In the genomic region with DNA sequence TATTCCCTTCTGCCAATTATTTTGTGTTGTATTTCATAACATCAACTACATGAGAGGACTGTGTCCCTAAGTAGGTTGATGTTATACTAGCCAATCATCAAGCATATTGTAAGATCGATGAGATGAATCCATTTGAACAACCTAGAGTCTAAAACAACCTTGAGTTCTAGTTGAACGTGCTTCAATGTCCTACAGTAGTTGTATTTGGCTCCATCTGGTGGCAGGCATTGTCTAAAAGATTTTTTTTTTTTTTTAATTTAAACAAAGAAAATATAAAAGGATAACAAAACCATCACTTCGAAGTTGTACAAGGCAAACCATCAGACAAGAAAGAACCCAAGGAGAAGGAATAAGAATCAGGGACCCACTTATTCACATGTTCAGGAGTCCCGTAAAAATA, we compare ENCODE assay signal across 10 mouse cellular contexts.
A peak's percentile ranks its signal among the peaks of the same experiment; 100 is the strongest.
DNase-seq lines count a peak whose midpoint lies in the region; ATAC-seq and TF ChIP-seq lines count a peak whose summit lies in the region.
"Had no signal": no experiment of that assay in that cellular context is flagged by ENCODE, and none has a peak within 500 bp of the region (broad histone marks: within the 10 kb centered on the region; RNA-seq: fewer than 3 reads in every experiment).

No protein-coding gene starts in this region.

- no peak overlapping the region for H3K4me2 ChIP-seq in kidney, embryonic 15.5 days
- H3K4me2 ChIP-seq in lung, postnatal 0 days (replicated peaks; ENCODE audit: low read depth, low read length): no peak overlapping the region
- H3K4me2 ChIP-seq: forebrain, embryonic 12.5 days; heart, embryonic 11.5 days had no signal

- no peak overlapping the region for H3K9ac ChIP-seq in kidney, embryonic 15.5 days
- no peak overlapping the region for H3K9ac ChIP-seq in lung, postnatal 0 days (replicated peaks; ENCODE audit: low read depth)
- H3K9ac ChIP-seq: forebrain, embryonic 12.5 days had no signal

- TF ChIP-seq EP300 in lung, postnatal 0 days (IDR thresholded peaks at IDR 0.05): no peak

- no peak for TF ChIP-seq POLR2A in kidney, adult 2 months (IDR thresholded peaks at IDR 0.05; ENCODE audit: low read depth, low read length)

- H3K4me1 ChIP-seq in kidney, adult 2 months (ENCODE audit: control insufficient read depth, insufficient read depth, low read length): no peaks in the 10 kb centered on the region
- no peaks in the 10 kb centered on the region for H3K4me1 ChIP-seq in kidney, embryonic 15.5 days
- H3K4me1 ChIP-seq in lung, postnatal 0 days (ENCODE audit: insufficient read depth, low read depth, low read length): no peaks in the 10 kb centered on the region
- H3K4me1 ChIP-seq: forebrain, embryonic 12.5 days had no signal

- H3K4me3 ChIP-seq in kidney, adult 2 months (ENCODE audit: insufficient read depth, low read depth, low read length): no peak overlapping the region
- H3K4me3 ChIP-seq in kidney, embryonic 15.5 days (replicated peaks): no peak overlapping the region
- H3K4me3 ChIP-seq in lung, postnatal 0 days (ENCODE audit: low read depth, low read length): no peak overlapping the region
- H3K4me3 ChIP-seq: forebrain, embryonic 12.5 days had no signal

- ATAC-seq in kidney, embryonic 15.5 days (replicated peaks; ENCODE audit: low FRiP score): no peak
- ATAC-seq in lung, postnatal 0 days: no peak

- no peaks in the 10 kb centered on the region; the same call in 1 of the 2 replicates for H3K27me3 ChIP-seq in kidney, adult 2 months (replicated peaks; ENCODE audit: control insufficient read depth, insufficient read depth, low read length)
- H3K27me3 ChIP-seq in kidney, embryonic 15.5 days: no peaks in the 10 kb centered on the region
- H3K27me3 ChIP-seq in lung, postnatal 0 days (replicated peaks; ENCODE audit: insufficient read depth, low read length): no peaks in the 10 kb centered on the region
- H3K27me3 ChIP-seq: forebrain, embryonic 12.5 days had no signal

- no peaks in the 10 kb centered on the region for H3K9me3 ChIP-seq in kidney, embryonic 15.5 days (replicated peaks)
- H3K9me3 ChIP-seq in lung, postnatal 0 days (ENCODE audit: low read length): no peaks in the 10 kb centered on the region
- H3K9me3 ChIP-seq: forebrain, embryonic 12.5 days had no signal

- no peak for TF ChIP-seq CTCF in kidney, adult 2 months (conservative IDR thresholded peaks at IDR 0.05; ENCODE audit: insufficient read depth, insufficient read length, low read depth, low read length)
- TF ChIP-seq CTCF in lung, postnatal 0 days (IDR thresholded peaks at IDR 0.05): peak; percentile 49

- 51% methylated on average over 4 of the region's 4 CpGs for WGBS in kidney, adult 2 months
- WGBS in kidney, embryonic 15.5 days: 57% methylated on average over 4 of the region's 4 CpGs
- WGBS in lung, postnatal 0 days: 48% methylated on average over 4 of the region's 4 CpGs

- DNase-seq in kidney, adult 2 months: peak; percentile 8
- DNase-seq in lung, postnatal 0 days (ENCODE audit: low spot score): peak; percentile 35
- DNase-seq in lung, postnatal 25 days (ENCODE audit: low spot score): no peak
- DNase-seq in Muller cell, postnatal 12 days (ENCODE audit: inconsistent ontology term): peak; percentile 2
- DNase-seq in lung, postnatal 36 days: peak; percentile 4
- no peak for DNase-seq in frontal cortex, postnatal 10 days (ENCODE audit: low spot score in 2 of 2)
- DNase-seq: cerebellum, adult 11-12 months had no signal

- no peak overlapping the region for H3K27ac ChIP-seq in kidney, adult 2 months (ENCODE audit: insufficient read depth, low read depth, low read length)
- no peak overlapping the region for H3K27ac ChIP-seq in kidney, embryonic 15.5 days
- H3K27ac ChIP-seq in lung, postnatal 0 days (ENCODE audit: low read length): no peak overlapping the region
- H3K27ac ChIP-seq: forebrain, embryonic 12.5 days had no signal

- no peaks in the 10 kb centered on the region for H3K36me3 ChIP-seq in kidney, adult 2 months (ENCODE audit: control insufficient read depth, insufficient read depth, low read length)
- H3K36me3 ChIP-seq in kidney, embryonic 15.5 days: no peaks in the 10 kb centered on the region
- H3K36me3 ChIP-seq in lung, postnatal 0 days (ENCODE audit: insufficient read depth, low read length): no peaks in the 10 kb centered on the region
- H3K36me3 ChIP-seq: forebrain, embryonic 12.5 days had no signal

Comparison
In these comparisons a context has a peak if more than half of its experiments do, and no peak if none do; other contexts are left out.
1. DNase-seq: peak in kidney, adult 2 months (single experiment), lung, postnatal 0 days (single experiment), Muller cell, postnatal 12 days (single experiment) and lung, postnatal 36 days (single experiment); none in lung, postnatal 25 days (single experiment) and frontal cortex, postnatal 10 days (0 of 2).